Mouse (Mus musculus): ENCODE measurements at regions not wholly inside any gene's neighbourhood (a gene's known extent, or its start where the extent isn't known, plus 50 kb on each side); places are given as distances from the start of the nearest gene placed in this dataset.
"Not testable (repeated sequence)": the region's sequence is repeated elsewhere in the genome, so short reads cannot be mapped to it uniquely, and the experiment has no call there.

DNA sequence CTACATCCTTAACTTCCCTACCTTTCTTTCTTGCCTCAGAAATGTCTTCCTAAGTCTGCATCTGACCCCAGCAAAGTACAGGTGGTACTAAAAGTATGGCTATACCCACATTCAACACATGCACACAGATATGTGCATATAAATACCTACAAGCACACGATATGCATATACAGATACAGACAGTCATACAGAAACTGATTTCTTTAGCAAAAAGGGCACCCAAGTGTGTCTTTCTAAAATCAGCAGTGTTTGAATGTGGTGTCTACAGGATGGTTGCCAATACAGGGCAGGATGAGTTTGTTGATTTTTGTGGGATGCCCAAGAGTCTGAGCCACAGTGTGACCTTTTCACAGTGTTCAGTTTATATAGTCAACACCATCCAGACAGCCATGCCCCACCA, 67.0 kb upstream of the Klf13 start:
- Histone ChIP-seq H3K4me3 (replicated peaks) (no peak overlapping the region), H3K4me2 (no peak overlapping the region), H3K27me3 (no peaks in the 10 kb centered on the region), H3K9me3 (replicated peaks) (no peaks in the 10 kb centered on the region), H3K4me1 (no peaks in the 10 kb centered on the region), H3K36me3 (no peaks in the 10 kb centered on the region), H3K9ac (no peak overlapping the region), H3K27ac (no peak overlapping the region)
- no peak for ATAC-seq (replicated peaks; ENCODE audit: low FRiP score)
- WGBS = 82% methylated on average over 1 of the region's 1 CpGs

DNA sequence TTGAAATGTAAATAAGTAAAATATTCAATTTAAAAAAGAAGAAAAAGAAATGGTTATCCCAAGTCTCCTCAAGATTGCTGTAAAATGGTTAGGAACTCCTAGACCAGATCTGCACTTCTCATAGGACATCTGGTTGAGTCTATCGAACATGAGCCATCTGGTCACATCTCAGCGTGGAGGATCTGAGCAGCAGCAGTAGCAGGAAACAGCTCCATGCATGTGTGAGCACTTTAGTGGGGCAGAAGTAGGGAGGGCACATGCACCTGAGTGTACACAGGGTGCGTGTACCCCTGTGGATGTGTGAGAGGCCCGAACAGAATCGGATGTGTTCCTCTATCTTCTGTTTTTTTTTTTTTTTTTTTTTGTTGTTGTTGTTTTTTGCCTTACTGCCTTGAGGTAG, 65.2 kb upstream of the Klf13 start:
- Histone ChIP-seq H3K4me3 (replicated peaks) (no peak overlapping the region), H3K27ac (no peak overlapping the region), H3K4me2 (no peak overlapping the region), H3K36me3 (no peaks in the 10 kb centered on the region), H3K4me1 (no peaks in the 10 kb centered on the region), H3K27me3 (no peaks in the 10 kb centered on the region), H3K9me3 (replicated peaks) (no peaks in the 10 kb centered on the region), H3K9ac (no peak overlapping the region)
- no peak for ATAC-seq (replicated peaks; ENCODE audit: low FRiP score)
- 91% methylated on average over 5 of the region's 5 CpGs for WGBS

DNA sequence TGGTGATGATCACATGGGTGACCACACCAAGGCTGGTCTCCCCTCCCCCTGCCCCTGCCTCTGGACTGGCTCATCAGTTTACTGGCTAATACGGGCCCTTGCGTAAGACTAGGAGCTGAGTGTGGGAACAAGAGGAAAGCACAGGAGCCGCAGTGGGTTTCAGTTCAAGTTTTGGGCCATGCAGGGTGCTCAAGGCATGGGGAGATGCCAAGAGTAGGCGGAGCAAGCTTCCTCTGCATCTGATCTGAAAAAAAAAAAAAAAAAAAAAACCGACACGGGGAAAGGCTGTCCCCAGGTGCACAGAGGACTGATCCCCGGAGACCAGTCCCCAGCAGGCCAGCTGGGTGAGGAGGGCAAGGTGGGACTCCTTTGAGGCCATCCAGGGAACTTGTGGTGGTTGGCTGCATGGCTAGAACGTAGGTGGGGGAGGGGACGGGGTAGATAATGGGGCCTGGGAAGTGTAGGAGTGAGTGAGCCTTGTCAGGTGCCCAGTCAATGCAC, 62.9 kb upstream of the Klf13 start:
- Histone ChIP-seq H3K27ac (no peak overlapping the region), H3K9me3 (replicated peaks) (no peaks in the 10 kb centered on the region), H3K4me2 (no peak overlapping the region), H3K36me3 (no peaks in the 10 kb centered on the region), H3K9ac (no peak overlapping the region), H3K27me3 (no peaks in the 10 kb centered on the region), H3K4me3 (replicated peaks) (no peak overlapping the region), H3K4me1 (no peaks in the 10 kb centered on the region)
- no peak for ATAC-seq (replicated peaks; ENCODE audit: low FRiP score)
- WGBS = 66% methylated on average over 9 of the region's 9 CpGs

DNA sequence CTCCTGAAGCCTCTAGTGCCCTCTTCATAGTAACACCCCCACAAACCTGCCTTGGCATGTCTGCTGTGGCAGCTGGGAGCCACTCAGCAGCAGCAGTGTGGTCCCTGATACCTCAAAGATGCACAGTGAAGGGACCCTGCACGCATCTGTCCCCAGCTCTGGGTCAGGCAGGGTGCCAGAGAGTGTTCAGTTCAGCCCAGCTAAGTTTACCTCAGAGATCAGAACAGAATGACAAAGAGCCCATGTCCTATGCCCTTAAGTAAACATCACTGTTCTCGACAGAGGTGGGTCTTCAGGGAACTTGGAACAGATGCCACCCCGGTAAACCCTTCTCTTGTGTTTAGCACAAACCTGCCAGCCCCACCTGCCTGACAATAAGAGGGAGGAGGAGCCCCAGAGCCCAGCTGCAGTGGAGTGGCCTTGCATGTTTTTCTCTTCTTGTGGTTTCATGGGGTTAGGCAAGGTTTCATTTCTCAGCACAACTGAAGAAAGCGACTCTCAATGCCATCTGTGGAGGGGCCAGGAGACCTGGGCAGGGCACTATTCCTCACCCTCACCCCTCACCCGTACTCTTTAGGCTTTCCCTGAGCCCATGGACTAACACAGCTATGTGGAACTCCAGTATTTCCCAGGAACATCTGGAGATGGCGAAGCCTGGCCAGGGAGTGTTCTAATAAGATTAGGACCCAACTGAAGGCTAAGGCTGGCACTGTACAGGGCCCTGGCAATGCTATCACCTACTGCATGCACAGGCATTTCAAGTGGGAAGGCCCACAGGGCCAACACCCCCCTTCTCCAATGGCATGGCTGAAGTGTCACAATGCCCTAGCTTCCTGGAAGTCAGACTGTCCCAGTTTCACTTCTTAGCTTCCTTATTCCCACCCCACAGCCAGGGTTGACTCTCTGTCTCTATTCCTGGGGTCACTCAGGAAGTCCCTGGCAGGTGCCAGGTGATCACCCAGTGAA, 60.6 kb upstream of the Klf13 start:
- ATAC-seq (replicated peaks; ENCODE audit: low FRiP score) = no peak

DNA sequence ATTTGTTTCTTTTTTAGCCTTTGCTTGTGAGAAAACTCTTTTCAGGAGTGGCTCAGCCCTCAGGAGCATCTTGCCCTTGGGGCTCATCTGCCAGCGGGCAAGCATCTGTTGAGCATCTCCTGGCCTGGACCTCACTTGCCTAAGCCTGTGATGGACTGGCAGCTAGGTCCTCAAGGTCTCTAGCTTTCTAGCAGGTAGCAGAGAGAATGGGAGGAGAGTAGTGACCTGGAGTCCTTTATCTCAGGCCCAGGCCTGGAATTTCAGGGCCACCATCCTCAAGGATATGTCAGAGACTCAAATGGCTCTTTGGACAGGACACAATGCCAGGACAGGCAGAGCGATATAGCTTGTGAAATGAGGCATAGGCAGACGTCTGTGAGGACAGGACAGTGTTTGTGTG, 59.3 kb upstream of the Klf13 start:
- ATAC-seq (replicated peaks; ENCODE audit: low FRiP score) = no peak
- WGBS = 80% methylated on average over 3 of the region's 3 CpGs
- no peak overlapping the region for H3K4me3 ChIP-seq (replicated peaks)

More for the DNA sequence above, 60.6 kb upstream of the Klf13 start:
- H3K27me3 ChIP-seq = no peaks in the 10 kb centered on the region
- 59% methylated on average over 6 of the region's 6 CpGs for WGBS
- no peak overlapping the region for H3K4me3 ChIP-seq (replicated peaks)
- no peaks in the 10 kb centered on the region for H3K4me1 ChIP-seq
- no peak overlapping the region for H3K27ac ChIP-seq
- H3K9me3 ChIP-seq (replicated peaks) = no peaks in the 10 kb centered on the region
- H3K9ac ChIP-seq = no peak overlapping the region
- H3K36me3 ChIP-seq = no peaks in the 10 kb centered on the region
- no peak overlapping the region for H3K4me2 ChIP-seq

DNA sequence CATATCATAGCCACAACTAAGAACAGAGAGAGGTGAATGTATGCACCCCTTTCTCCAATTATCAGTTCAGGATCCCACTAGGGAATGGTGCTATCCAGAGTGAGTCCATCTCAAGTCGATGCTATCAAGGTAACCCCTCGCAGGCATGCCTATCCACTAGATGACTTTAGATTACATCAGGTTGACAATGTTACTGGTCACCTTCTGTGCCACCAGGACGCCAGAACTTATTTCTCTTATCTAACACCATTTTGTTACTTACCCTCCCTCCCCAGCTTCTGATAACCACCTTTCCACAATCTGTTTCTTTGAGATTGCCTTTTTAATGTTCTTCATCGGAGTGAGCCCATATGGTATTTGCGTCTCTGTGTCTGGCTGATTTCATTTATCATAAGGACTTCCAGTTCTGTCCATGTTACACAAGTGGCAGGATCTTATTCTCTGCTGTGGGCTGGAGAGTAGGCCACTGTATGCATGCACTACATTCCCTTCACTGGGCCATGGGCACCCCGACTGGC, 57.9 kb upstream of the Klf13 start:
- H3K36me3 ChIP-seq = no peaks in the 10 kb centered on the region
- no peaks in the 10 kb centered on the region for H3K4me1 ChIP-seq
- no peaks in the 10 kb centered on the region for H3K27me3 ChIP-seq
- H3K4me3 ChIP-seq (replicated peaks) = no peak overlapping the region
- ATAC-seq (replicated peaks; ENCODE audit: low FRiP score) = no peak
- H3K9ac ChIP-seq = no peak overlapping the region
- H3K4me2 ChIP-seq = no peak overlapping the region
- no peaks in the 10 kb centered on the region for H3K9me3 ChIP-seq (replicated peaks)
- H3K27ac ChIP-seq = no peak overlapping the region
- WGBS = 90% methylated on average over 6 of the region's 6 CpGs

More for the DNA sequence above, 59.3 kb upstream of the Klf13 start:
- no peak overlapping the region for H3K4me2 ChIP-seq
- H3K27ac ChIP-seq = no peak overlapping the region
- no peaks in the 10 kb centered on the region for H3K4me1 ChIP-seq
- no peak overlapping the region for H3K9ac ChIP-seq
- no peaks in the 10 kb centered on the region for H3K27me3 ChIP-seq
- H3K36me3 ChIP-seq = no peaks in the 10 kb centered on the region
- no peaks in the 10 kb centered on the region for H3K9me3 ChIP-seq (replicated peaks)

DNA sequence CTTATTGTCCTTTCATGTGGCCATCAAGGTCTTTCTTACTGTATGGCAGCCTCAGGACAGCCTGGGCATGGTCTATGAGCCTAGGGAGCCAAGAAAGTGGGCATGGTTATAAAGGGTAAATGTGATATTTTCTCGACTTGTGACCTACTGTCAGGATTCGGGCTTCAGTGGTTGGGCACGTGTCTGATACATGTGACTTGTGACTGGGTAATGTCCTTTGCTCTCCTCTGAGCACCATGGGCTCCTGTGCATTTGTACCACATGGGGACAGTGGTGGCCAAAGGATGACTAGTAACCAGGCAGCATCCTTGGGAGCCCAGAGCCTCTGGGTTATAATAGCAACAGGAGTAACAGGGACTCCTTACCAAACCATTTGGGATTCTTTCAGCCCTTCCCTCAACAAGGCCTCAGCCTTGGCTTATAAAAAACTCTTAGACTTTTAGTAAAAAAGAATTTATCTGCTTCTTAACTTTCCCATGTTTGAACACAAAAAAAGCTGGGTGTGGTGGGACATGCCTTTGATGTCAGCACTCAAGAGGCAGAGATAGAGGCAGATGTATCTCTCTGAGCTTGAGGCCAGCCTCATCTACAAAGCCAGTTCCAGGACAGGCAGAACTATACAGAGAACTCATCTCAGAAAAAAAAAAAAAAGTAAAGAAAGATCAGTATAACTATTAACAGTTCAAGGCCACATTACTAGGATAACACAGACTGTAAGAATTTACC, 56.7 kb upstream of the Klf13 start:
- Histone ChIP-seq H3K4me1 (no peaks in the 10 kb centered on the region), H3K9me3 (replicated peaks) (no peaks in the 10 kb centered on the region), H3K27ac (no peak overlapping the region), H3K27me3 (no peaks in the 10 kb centered on the region), H3K36me3 (no peaks in the 10 kb centered on the region), H3K9ac (no peak overlapping the region), H3K4me3 (replicated peaks) (no peak overlapping the region), H3K4me2 (no peak overlapping the region)
- 78% methylated on average over 3 of the region's 3 CpGs for WGBS
- ATAC-seq (replicated peaks; ENCODE audit: low FRiP score) = no peak

DNA sequence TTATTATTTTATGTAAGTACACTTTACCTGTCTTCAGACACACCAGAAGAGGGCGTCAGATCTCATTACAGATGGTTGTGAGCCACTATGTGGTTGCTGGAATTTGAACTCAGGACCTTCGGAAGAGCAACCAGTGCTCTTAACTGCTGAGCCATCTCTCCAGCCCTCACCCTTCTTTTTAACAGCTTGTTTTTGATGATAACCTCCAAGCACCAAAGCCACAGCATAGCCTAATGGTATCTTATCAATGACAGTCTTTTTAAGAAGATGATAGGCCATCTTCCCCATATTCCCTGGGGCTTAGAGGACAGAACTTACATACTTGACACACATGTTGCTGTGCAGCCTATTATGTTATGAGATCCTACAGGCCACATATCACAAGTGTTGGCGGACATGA, 56.1 kb upstream of the Klf13 start:
- 77% methylated on average over 3 of the region's 3 CpGs for WGBS
- not testable (repeated sequence) for H3K9me3 ChIP-seq (replicated peaks); ATAC-seq (replicated peaks; ENCODE audit: low FRiP score)

DNA sequence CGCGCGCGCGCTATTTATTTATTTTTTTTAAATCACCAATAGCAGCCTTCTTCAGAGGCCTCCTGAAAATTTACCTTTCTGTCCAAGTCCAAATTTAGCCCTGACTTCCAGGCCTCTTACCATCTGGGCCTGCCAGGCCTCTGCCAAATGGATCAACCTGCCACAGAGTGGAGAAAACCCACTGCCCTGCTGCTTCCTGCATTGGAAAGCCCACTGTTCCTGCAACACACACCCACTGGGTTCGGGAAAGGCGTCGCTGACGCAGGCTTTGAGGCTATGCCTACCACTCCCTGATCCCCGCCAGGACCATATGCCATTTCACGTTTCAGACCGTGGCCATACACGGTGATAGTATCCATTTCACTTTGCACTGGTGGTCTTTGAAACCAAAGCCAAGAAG, 53.4 kb upstream of the Klf13 start:
- Histone ChIP-seq H3K9me3 (replicated peaks) (no peaks in the 10 kb centered on the region), H3K9ac (no peak overlapping the region), H3K36me3 (no peaks in the 10 kb centered on the region), H3K4me2 (no peak overlapping the region), H3K27me3 (no peaks in the 10 kb centered on the region), H3K4me3 (replicated peaks) (no peak overlapping the region), H3K4me1 (peaks cover 7% of the 10 kb centered on the region), H3K27ac (no peak overlapping the region)
- no peak for ATAC-seq (replicated peaks; ENCODE audit: low FRiP score)
- WGBS = 93% methylated on average over 13 of the region's 13 CpGs

More for the DNA sequence above, 56.1 kb upstream of the Klf13 start:
- not testable (repeated sequence) for H3K4me3 ChIP-seq (replicated peaks); H3K36me3 ChIP-seq; H3K27ac ChIP-seq; H3K27me3 ChIP-seq; H3K4me1 ChIP-seq; H3K4me2 ChIP-seq; H3K9ac ChIP-seq

DNA sequence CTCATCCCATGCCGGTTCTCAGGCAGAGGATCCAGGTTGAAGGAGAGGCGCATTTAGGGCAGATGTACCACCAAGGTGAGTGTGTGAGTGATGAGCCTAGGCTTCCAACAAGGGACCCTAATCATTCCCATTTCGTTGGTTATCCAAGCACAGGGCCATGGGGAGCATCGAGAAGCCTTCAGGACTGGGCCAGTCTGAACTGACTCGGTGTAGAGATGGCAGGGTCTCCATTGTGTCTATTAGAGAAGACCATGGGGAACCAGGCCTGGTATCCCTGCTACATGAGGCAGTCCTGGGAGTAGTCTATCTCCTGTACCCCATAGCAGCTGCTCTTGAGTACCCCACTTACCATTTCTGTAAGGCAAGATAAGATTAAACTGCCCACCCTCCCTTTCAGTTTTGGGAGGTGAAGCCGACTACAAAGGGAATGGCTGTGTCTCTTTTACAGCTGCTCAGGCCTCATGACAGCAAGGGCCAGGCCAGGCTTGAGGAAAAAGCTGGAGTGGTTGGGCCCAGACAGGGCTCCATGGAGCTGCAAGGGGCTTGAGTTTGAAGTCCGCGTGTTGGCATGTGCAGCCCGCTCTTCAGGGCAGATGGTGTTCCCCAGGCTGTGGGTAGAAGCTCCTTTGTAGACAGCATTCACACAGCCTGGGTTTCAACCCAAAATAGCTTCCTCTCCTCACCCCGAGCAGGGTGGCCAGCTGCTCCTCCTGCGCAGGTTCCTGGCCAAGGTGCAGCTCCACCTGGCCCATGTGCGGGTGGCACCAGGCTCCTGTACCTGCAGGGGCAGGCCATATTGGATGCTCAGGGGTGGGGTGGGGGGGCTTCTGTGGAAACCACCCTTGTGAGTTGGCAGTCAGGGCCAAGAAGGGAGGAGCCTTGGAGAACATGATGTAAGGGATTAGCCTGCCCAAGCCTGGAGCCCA, 52.6 kb upstream of the Klf13 start:
- no peak for ATAC-seq (replicated peaks; ENCODE audit: low FRiP score)
- H3K27ac ChIP-seq = no peak overlapping the region
- WGBS = 91% methylated on average over 12 of the region's 12 CpGs

DNA sequence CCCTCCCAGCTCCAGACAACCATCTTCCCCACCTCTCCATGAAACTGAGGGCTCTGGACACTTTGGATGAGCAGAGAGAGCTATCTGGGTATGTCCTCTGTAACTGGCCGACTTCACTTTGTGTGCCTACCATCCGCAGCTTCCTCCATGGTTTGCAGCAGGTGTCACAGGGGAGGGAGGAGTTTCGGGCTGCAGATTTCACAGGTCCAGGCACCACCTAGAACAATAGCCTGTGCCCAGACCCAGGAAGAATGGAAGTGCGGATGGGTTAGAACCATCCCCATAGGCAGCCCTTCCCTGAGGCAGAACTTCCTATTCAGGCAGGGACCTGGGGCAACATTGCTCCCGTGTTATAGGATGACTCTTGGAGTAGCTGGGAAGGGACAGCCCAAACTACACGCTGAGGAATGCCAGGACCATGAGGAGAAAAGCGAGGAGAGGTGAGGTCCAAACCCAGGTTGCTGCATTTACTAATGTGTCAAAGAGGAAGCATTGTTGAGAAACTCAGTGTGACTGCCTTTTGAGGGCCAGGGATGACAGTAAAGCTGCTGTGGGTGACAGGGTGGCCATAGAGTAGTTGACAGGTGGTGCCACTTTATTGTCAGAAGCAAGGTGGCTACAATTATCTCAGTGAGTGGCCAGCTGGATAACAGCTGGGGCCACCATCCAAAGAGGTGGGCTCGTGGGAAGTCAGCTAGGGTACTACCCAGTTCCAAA, 51.8 kb upstream of the Klf13 start:
- 76% methylated on average over 8 of the region's 8 CpGs for WGBS
- Histone ChIP-seq H3K9me3 (replicated peaks) (no peaks in the 10 kb centered on the region), H3K27ac (no peak overlapping the region), H3K36me3 (no peaks in the 10 kb centered on the region), H3K4me3 (replicated peaks) (no peak overlapping the region), H3K4me1 (peaks cover 19% of the 10 kb centered on the region), H3K9ac (no peak overlapping the region), H3K27me3 (no peaks in the 10 kb centered on the region), H3K4me2 (no peak overlapping the region)
- ATAC-seq (replicated peaks; ENCODE audit: low FRiP score) = no peak

More for the DNA sequence above, 52.6 kb upstream of the Klf13 start:
- Histone ChIP-seq H3K9me3 (replicated peaks) (no peaks in the 10 kb centered on the region), H3K27me3 (no peaks in the 10 kb centered on the region), H3K4me1 (peaks cover 15% of the 10 kb centered on the region), H3K9ac (no peak overlapping the region), H3K4me2 (no peak overlapping the region), H3K36me3 (no peaks in the 10 kb centered on the region), H3K4me3 (replicated peaks) (no peak overlapping the region)
